Mouse (Mus musculus) ES-Bruce4 (cell line): ENCODE results near the gene Txk.

Experiments used
- CTCF ChIP-seq: IDR thresholded peaks from one replicate; pipeline ENCODE4 v1.8.1; 2011; ENCODE audit warnings: low read depth, low read length
- EP300 ChIP-seq: IDR thresholded peaks from 2 replicates; pipeline ENCODE4 v1.6.1; 2011; ENCODE audit warnings: low read depth, low read length; ENCODE audit not compliant: insufficient read depth
- POLR2A ChIP-seq: IDR thresholded peaks from one replicate; pipeline ENCODE4 v1.8.1; 2011; ENCODE audit warnings: low read length; ENCODE audit not compliant: insufficient read depth

- no peak for TF ChIP-seq CTCF
- no peak for TF ChIP-seq EP300
- TF ChIP-seq POLR2A = no peak
Measured at GRCm38 (mm10) chr5:72696491-72696890, 56.1 kb downstream of the Txk start.
